Mouse (Mus musculus): ENCODE results near the gene Efna5. TPM values are rescaled to one million over a fixed set of nuclear protein-coding genes. Genes with fewer than 3 reads are reported as not detected.
A peak's percentile ranks its signal among the peaks of the same experiment; 100 is the strongest.

Gene Efna5
- total RNA-seq, 2 experiments from 2014 or later: 13.3 to 13.5 TPM

DNA sequence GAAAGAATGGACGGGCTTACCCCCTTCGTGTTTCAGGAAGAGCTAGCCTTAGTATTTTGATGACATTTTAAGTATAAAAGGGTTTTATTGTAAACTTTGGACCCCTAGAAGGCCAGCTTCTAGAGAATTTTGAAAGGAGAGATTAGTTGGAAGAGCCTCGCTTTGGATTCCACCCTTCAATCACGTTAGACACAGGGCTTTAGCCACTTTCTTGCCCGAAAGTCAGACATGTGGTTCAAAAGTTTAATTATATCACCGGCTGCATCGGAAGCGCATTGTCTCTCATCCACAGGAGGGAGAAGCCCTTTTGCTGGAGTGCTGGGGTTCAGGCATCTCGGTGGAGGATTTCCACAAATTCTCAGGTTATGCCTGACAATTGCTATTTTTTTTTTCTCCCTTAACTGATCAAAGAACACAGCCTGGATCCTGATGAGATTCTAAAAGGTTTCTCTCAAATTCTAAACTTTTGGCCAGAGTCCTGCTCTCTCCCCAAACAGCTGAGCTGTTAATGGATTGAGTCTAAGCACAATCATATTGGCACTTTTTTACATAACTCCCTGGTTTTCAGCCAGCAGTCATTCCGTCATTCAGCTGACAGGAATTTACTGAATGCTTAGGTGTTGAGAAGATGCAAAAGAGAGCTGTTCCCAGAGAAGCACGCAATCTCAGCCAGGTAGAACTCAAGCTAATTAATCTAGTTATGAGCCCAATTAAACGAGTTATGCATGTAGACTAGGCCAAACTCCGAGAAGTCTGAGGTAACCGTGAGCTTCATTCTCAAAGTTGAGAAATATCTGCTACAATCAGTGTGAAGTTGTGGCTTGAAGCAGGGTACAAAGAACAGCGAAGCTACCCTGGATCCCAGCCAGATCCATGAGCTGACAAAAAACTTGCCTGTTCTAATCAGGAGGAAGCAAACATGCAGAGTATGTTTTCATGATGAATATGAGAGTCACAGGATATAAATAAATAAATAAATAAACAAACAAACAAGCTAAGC lies 91.5 kb downstream of the Efna5 start:
- no peak for DNase-seq (ENCODE audit: low spot score in 2 of 2)

- no peak for DNase-seq (ENCODE audit: low spot score in 2 of 2)
These were observed 92.3 kb downstream of the Efna5 start for GRCm38 (mm10) chr17:62788783-62789182.

GRCm38 (mm10) chr17:62787855-62788254 lies 93.3 kb downstream of the Efna5 start:
- no peak for DNase-seq (ENCODE audit: low spot score in 2 of 2)

GRCm38 (mm10) chr17:62786602-62786907 lies 94.6 kb downstream of the Efna5 start:
- no peak for DNase-seq (ENCODE audit: low spot score in 2 of 2)

DNA sequence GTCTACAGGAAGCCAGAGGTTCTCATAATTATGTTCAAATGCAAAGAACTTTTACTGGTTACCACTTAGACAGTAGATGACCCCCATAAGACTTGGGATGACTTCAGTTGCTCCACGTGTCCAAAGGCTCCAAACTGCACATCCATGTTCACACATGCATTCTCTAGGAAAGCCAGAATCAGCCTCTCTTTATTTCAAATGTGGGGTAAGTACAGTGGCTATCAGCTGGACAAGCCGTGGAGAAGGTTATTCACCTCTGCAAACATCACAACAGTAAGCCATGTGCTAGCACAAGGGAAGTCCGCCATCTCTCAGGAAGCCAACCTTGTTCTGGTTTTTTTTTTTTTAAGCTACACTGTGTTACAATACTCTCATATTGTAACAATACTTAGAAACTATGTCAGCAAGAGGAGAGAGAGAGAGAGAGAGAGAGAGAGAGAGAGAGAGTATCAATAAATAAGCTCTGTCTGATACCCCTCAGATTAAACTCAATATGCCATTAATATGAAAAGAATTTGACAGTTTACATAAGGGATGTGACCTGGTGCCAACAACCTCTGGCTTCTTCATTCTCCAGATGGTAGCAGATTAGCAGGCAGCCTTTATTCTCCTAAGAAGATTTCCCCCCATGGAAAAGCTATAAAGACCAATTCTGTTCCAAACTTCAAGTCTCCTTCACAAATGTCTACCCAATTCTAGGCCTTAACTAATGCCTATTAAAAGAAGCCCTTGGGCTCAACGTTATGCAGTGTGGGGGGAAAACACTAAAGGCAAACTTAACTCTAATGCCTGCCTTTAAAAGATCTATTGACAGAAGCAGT lies 95.1 kb downstream of the Efna5 start:
- no peak for DNase-seq (ENCODE audit: low spot score in 2 of 2)

- DNase-seq (ENCODE audit: low spot score in 2 of 2): no peak
These were observed 96.6 kb downstream of the Efna5 start for GRCm38 (mm10) chr17:62784274-62785171.

GRCm38 (mm10) chr17:62783524-62784273 lies 97.4 kb downstream of the Efna5 start:
- peak; percentile 85 to 86 for DNase-seq (ENCODE audit: low spot score in 2 of 2)

GRCm38 (mm10) chr17:62782826-62783404 lies 98.2 kb downstream of the Efna5 start:
- no peak for DNase-seq (ENCODE audit: low spot score in 2 of 2)

GRCm38 (mm10) chr17:62781120-62781519 lies 100.0 kb downstream of the Efna5 start:
- no peak for DNase-seq (ENCODE audit: low spot score in 2 of 2)

DNA sequence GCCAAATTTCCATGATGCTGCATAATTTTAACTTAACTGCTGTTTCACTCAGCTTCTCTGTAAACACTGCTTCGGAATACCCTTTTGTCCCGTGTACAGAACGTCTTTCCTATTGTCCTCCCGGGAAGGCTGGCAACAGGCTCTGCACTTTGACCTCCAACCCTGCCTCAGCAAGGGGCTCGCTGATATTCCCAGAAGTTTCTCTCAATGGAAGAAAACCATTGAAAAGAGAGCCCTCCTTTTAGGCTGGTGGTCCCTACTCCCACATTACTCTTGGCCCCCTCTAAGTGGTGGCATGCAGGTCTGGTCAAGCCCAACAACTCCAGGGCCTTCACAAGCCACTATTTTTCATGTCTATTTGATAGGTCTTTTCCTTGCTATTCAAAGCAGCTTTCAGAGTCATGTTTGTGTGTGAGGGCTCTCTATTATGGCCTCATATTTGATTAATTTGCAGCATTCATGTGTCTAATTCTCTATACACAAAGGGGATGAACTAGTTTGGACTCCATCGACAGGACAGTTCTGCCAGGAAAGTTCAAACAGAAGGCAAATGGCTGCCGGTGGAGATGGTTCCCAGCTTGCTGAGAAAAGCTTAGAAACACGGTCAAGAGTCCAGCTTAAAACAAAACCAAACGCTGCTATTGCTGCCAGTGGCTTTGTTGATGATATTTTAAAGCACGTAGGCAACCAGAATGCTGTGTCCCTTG lies 103.1 kb downstream of the Efna5 start:
- no peak for DNase-seq (ENCODE audit: low spot score in 2 of 2)

GRCm38 (mm10) chr17:62776710-62777109 lies 104.4 kb downstream of the Efna5 start:
- DNase-seq (ENCODE audit: low spot score in 2 of 2): no peak

- DNase-seq (ENCODE audit: low spot score in 2 of 2): no peak
These were observed 105.1 kb downstream of the Efna5 start for GRCm38 (mm10) chr17:62775976-62776375.

DNA sequence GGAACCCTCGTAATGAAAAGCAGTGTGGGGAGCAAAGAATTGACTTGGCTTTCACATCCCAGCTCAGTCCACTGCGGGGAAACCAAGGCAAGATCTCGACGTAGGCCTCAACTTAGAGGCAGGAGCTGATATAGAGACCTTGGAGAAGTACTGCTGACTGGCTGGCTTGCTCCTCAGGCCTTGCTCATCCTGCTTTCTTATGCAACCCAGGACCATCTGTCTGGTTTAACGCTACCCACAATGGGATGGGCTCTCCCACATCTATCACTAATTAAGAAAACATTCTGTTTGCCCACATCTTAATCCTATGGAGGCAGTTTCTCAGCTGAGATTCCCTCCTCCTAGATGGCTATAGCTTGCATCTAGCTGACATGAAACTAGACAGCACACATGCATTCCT lies 105.7 kb downstream of the Efna5 start:
- no peak for DNase-seq (ENCODE audit: low spot score in 2 of 2)

DNA sequence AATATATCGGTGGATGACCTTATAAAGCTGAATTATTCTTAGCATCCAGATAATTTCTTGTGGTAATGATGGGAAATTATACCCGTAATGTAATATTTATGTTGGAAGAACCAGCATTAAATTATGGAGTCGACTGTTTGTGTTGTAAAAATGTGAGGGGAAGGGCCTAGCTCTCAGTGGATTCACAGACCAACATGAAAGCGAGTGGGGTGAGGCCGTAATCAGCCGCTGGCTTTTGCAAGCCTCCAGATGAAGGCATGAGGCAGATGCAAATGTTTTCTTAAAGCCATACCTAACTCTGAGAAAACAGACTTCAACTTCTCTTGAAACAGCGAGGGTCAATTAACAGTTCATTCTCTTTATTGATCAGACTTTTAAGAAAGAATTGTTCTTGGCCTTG lies 106.4 kb downstream of the Efna5 start:
- no peak for DNase-seq (ENCODE audit: low spot score in 2 of 2)

GRCm38 (mm10) chr17:62766705-62767104 lies 114.4 kb downstream of the Efna5 start:
- DNase-seq (ENCODE audit: low spot score in 2 of 2): no peak

- no peak for DNase-seq (ENCODE audit: low spot score in 2 of 2)
These were observed 116.0 kb downstream of the Efna5 start for GRCm38 (mm10) chr17:62765165-62765564.

- DNase-seq (ENCODE audit: low spot score in 2 of 2): no peak
These were observed 124.2 kb downstream of the Efna5 start for GRCm38 (mm10) chr17:62756951-62757350.

DNA sequence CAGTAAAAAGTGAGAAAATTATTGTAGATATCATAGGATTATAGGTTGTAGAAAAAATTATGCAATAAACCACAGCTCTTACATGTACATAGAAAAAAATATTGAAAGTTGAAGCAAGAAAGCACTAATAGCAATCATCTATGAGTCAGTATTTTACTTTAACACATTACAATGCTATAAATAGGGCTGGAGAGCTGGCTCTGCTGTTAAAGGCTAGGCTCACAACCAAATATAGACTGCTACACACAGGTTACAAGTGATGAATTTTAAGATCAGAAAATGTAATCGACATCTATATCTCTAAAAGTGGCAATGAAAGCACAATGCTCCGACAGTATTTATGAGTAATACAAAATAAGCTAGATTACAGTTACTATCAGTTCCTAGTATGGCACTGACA lies 125.5 kb downstream of the Efna5 start:
- DNase-seq (ENCODE audit: low spot score in 2 of 2): no peak

- DNase-seq (ENCODE audit: low spot score in 2 of 2): no peak
These were observed 126.5 kb downstream of the Efna5 start for GRCm38 (mm10) chr17:62754638-62755037.
